Mouse (Mus musculus) urinary bladder, postnatal 14 days (tissue): ENCODE results near the gene Tmem50a.

Experiments
- DNase-seq: peaks from one replicate; pipeline ENCODE4 v3.0.0; 2021; ENCODE audit warnings: low spot score

Gene Tmem50a

GRCm38 (mm10) chr4:134914864-134915209 is at the start of gene Tmem50a:
TSS of gene Tmem50a (minus strand) at chr4:134915024.
- peak; percentile 94 for DNase-seq

GRCm38 (mm10) chr4:134963021-134963776 is 48.4 kb upstream of the Tmem50a start:
- DNase-seq = no peak

GRCm38 (mm10) chr4:134956328-134956727 is 41.5 kb upstream of the Tmem50a start:
- DNase-seq = peak; percentile 80

- no peak for DNase-seq
These were observed 41.0 kb upstream of the Tmem50a start for GRCm38 (mm10) chr4:134955845-134956244.

- DNase-seq = no peak
These were observed 40.4 kb upstream of the Tmem50a start for GRCm38 (mm10) chr4:134955196-134955595.

- DNase-seq = no peak
These were observed 39.6 kb upstream of the Tmem50a start for GRCm38 (mm10) chr4:134954461-134954860.

GRCm38 (mm10) chr4:134950518-134951091 is 35.8 kb upstream of the Tmem50a start:
- DNase-seq = peak; percentile 75

GRCm38 (mm10) chr4:134946024-134946744 is 31.4 kb upstream of the Tmem50a start:
- DNase-seq = peak; percentile 68

- no peak for DNase-seq
These were observed 29.1 kb upstream of the Tmem50a start for GRCm38 (mm10) chr4:134943758-134944538.

GRCm38 (mm10) chr4:134939900-134940299 is 25.1 kb upstream of the Tmem50a start:
- DNase-seq = no peak

- no peak for DNase-seq
These were observed 22.7 kb upstream of the Tmem50a start for GRCm38 (mm10) chr4:134937240-134938176.

- peak; percentile 96 for DNase-seq
These were observed 16.1 kb upstream of the Tmem50a start, which contains the start of gene Syf2 for GRCm38 (mm10) chr4:134930684-134931481. TSS of gene Syf2 (plus strand) at chr4:134930898.

GRCm38 (mm10) chr4:134930190-134930589 is 15.4 kb upstream of the Tmem50a start:
- no peak for DNase-seq

GRCm38 (mm10) chr4:134929536-134929935 is 14.7 kb upstream of the Tmem50a start:
- no peak for DNase-seq

- DNase-seq = no peak
These were observed 13.6 kb upstream of the Tmem50a start for GRCm38 (mm10) chr4:134928464-134928836.

- no peak for DNase-seq
These were observed 13.1 kb upstream of the Tmem50a start for GRCm38 (mm10) chr4:134927815-134928463.

- DNase-seq = no peak
These were observed 10.4 kb upstream of the Tmem50a start for GRCm38 (mm10) chr4:134925206-134925605.

- peak; percentile 85 for DNase-seq
These were observed 9.4 kb upstream of the Tmem50a start for GRCm38 (mm10) chr4:134924019-134924741.
